Mouse (Mus musculus) erythroblast, embryonic 14.5 days (primary cell): Measurements from ENCODE around the gene Fuom.

Source experiments
- GATA1 ChIP-seq: IDR thresholded peaks from 2 replicates; pipeline ENCODE4 v1.6.1; 2012; ENCODE audit warnings: low read length, inconsistent platforms, mixed read lengths
- TAL1 ChIP-seq: IDR thresholded peaks from 3 replicates; pipeline ENCODE4 v1.6.1; 2012; ENCODE audit warnings: low read length, inconsistent platforms, mixed read lengths

DNA sequence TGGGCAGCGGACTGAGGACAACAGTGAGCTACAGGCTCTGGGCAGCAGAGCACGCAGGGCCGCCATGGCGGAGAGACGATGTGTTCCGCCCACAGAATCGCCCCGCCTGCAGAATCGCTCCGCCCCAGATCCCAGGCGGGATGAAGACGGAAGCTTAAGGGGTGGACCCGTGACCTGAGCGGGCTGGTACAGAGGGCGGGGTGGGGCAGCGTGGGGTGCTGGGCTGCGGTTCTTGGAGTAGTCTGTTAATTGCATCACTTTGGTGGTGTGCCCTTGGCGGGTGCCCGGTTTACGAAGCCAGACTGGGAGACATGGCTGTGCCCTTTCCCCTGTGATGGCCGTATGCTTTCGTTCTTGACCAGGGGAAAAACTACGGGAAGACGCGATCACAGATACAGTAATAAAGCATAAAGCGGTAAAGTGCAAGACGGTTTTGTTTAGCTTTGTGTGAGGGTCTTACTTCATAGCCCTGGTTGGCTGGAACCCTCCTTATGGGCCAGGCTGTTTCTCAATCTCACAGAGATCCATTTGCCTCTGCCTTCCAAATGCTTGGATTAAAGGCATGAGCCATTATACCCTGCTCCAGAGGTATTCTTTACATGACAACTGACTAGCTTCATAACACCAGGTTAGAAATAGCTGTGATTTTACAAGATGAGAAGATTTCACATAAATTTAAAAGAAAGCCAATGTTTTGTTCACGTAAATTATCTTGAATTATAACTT, 14.3 kb upstream of the Fuom start, which contains the start of gene Echs1:
- TF ChIP-seq GATA1 (no peak), TAL1 (no peak)
